Mouse (Mus musculus) liver, postnatal 0 days (tissue): ENCODE data around the gene Cenpe. TPM values are rescaled to one million over a fixed set of nuclear protein-coding genes. Genes with fewer than 3 reads are reported as not detected.

Source experiments
- ATAC-seq: fragments of 200-750 bp; cut with Nextera tagmentation; 2 replicates; pipeline ENCODE4 v1.8.0; 2017; ENCODE audit warnings: mild to moderate bottlenecking, moderate library complexity
- DNase-seq: peaks from one replicate; pipeline ENCODE4 v3.0.0-alpha.2; 2016
- H3K27ac ChIP-seq: fragments of 300-500 bp; sonication (generic); 2 replicates; pipeline ENCODE4 v1.5.1; 2014; ENCODE audit warnings: antibody characterized with exemption, moderate library complexity, mild to moderate bottlenecking, low read depth
- H3K27me3 ChIP-seq: fragments of 300-500 bp; sonication (generic); 2 replicates; pipeline ENCODE4 v1.6.1; 2014; ENCODE audit warnings: low read length, control low read depth, mixed read lengths; ENCODE audit not compliant: insufficient read depth
- H3K36me3 ChIP-seq: fragments of 300-500 bp; sonication (generic); replicated peaks from 2 replicates; pipeline ENCODE4 v1.6.1; 2014; ENCODE audit warnings: mild to moderate bottlenecking, control low read depth, low read length, moderate library complexity, mixed read lengths; ENCODE audit not compliant: insufficient read depth
- H3K4me1 ChIP-seq: fragments of 300-500 bp; sonication (generic); 2 replicates; pipeline ENCODE4 v1.6.1; 2014; ENCODE audit warnings: antibody characterized with exemption, mild to moderate bottlenecking, control low read depth; ENCODE audit not compliant: insufficient read depth
- H3K4me2 ChIP-seq: fragments of 300-500 bp; sonication (generic); 2 replicates; pipeline ENCODE4 v1.6.1; 2014; ENCODE audit warnings: low read depth, mild to moderate bottlenecking, low read length, moderate library complexity, mixed read lengths
- H3K4me3 ChIP-seq: fragments of 300-500 bp; sonication (generic); 2 replicates; pipeline ENCODE4 v1.5.1; 2014; ENCODE audit warnings: low read depth, low read length
- H3K9ac ChIP-seq: fragments of 300-500 bp; sonication (generic); replicated peaks from 2 replicates; pipeline ENCODE4 v1.6.1; 2014; ENCODE audit warnings: mild to moderate bottlenecking, moderate library complexity
- H3K9me3 ChIP-seq: fragments of 300-500 bp; sonication (generic); 2 replicates; pipeline ENCODE4 v1.6.1; 2016; ENCODE audit warnings: mild to moderate bottlenecking, control low read depth, low read length, mixed read lengths
- CTCF ChIP-seq: sonication (generic); IDR thresholded peaks from 2 replicates; pipeline ENCODE4 v1.5.1; 2016; ENCODE audit warnings: antibody characterized with exemption, low read depth
- EP300 ChIP-seq: IDR thresholded peaks from 2 replicates; pipeline ENCODE4 v1.6.1; 2016; ENCODE audit warnings: antibody characterized with exemption, low read depth, mild to moderate bottlenecking
- WGBS: fragments of 180-500 bp; shearing (Covaris S2); extraction: QIAGEN DNeasy Blood & Tissue Kit; methylation state at CpG from one replicate; pipeline ENCODE4 v1.1.7; 2014; ENCODE audit not compliant: insufficient replicate concordance; 5-methylcytosine and 5-hydroxymethylcytosine counted together
- polyA plus RNA-seq: library from polyadenylated mRNA; unstranded; fragments of >200 nt; fragmentation: Nextera tagmentation; extraction: Ambion mirVana; gene quantifications from 2 replicates; pipeline ENCODE4 v1.2.1, GENCODE M21; 2015

Gene Cenpe
- polyA plus RNA-seq, 1 experiment from 2014 or later = 9.0 TPM

DNA sequence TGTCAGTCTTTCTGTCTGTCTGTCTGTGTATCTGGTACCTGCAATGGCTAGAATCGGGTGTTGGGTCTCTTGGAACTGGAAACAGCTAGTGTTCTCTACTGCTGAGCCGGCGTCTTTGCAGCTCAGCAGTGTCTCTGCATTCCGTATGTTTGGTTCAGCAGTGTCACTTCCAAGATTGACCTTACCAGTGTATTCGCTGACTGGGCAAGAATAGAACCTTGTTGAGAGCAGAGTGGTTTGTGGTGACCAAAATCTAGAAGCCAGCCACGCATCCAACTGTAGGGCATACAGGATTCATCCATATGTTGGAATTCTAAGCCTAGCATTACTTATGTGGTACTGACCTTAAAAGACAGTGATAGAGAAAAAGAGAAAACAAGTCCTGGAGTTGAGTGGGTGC is 39.5 kb downstream of the Cenpe start:
- DNase-seq = no peak
- no peak overlapping the region for H3K4me2 ChIP-seq
- H3K4me1 ChIP-seq = no peaks in the 10 kb centered on the region
- no peak overlapping the region for H3K9ac ChIP-seq
- TF ChIP-seq CTCF = no peak
- no peak for TF ChIP-seq EP300
- WGBS = 90% methylated on average over 6 of the region's 6 CpGs
- ATAC-seq = no peak
- H3K27ac ChIP-seq = no peak overlapping the region
- no peaks in the 10 kb centered on the region for H3K27me3 ChIP-seq
- peaks cover 62% of the 10 kb centered on the region for H3K36me3 ChIP-seq
- no peaks in the 10 kb centered on the region for H3K9me3 ChIP-seq
- no peak overlapping the region for H3K4me3 ChIP-seq

DNA sequence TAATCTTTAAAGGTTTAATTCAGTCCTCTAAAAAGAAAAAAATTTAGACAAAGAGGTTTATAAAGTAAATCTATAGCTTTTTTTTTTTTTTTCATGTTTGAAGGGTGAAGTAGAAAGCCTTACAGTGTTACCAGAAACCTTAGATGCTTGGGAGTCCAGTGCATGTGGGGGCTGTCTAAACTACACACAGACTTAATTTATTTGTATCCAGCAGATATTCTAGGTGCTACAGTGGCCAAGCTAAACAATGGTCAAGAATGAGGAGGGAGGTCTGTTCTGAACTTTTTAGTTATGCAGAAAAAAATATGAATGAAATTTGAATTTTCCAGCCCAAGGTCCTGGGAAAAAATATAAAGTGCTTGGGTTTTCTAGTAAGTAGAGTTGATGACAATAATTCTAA is 42.4 kb downstream of the Cenpe start:
- Histone ChIP-seq H3K4me1 (no peaks in the 10 kb centered on the region), H3K4me3 (no peak overlapping the region), H3K27me3 (no peaks in the 10 kb centered on the region), H3K27ac (no peak overlapping the region), H3K4me2 (no peak overlapping the region), H3K9me3 (no peaks in the 10 kb centered on the region), H3K9ac (no peak overlapping the region), H3K36me3 (peaks cover 67% of the 10 kb centered on the region)
- TF ChIP-seq EP300 (no peak), CTCF (no peak)
- ATAC-seq (no peak), DNase-seq (no peak)

DNA sequence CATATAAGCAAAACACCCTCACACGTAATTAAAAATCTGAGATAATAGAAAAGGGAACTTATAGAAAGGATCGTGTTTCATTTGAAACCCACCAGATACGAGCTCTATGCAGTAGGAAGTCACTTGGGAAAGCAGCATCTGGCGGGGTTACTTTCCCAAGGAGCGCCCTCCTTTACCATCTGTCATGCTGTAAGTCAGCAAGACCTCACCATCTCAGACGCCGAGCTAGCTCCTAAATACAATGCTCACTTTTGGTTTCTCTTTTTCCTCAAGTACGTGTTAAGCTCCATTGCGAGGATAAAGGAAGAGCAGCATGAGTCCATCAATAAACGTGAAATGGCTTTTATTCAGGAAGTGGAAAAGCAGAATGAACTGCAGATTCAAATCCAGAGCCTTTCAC is 46.6 kb downstream of the Cenpe start:
- H3K4me1 ChIP-seq = no peaks in the 10 kb centered on the region
- H3K27ac ChIP-seq = no peak overlapping the region
- no peak overlapping the region for H3K4me3 ChIP-seq
- ATAC-seq (no peak), DNase-seq (no peak)
- TF ChIP-seq CTCF = no peak
- no peak for TF ChIP-seq EP300
- no peak overlapping the region for H3K9ac ChIP-seq
- no peaks in the 10 kb centered on the region for H3K9me3 ChIP-seq
- no peak overlapping the region for H3K4me2 ChIP-seq
- WGBS = 91% methylated on average over 10 of the region's 10 CpGs
- H3K36me3 ChIP-seq = peaks cover 79% of the 10 kb centered on the region
- H3K27me3 ChIP-seq = no peaks in the 10 kb centered on the region

GRCm38 (mm10) chr3:135260233-135260632 is 47.9 kb downstream of the Cenpe start:
- no peak overlapping the region for H3K4me2 ChIP-seq
- ATAC-seq (no peak), DNase-seq (no peak)
- peaks cover 89% of the 10 kb centered on the region for H3K36me3 ChIP-seq
- H3K27me3 ChIP-seq = no peaks in the 10 kb centered on the region
- H3K9ac ChIP-seq = no peak overlapping the region
- 95% methylated on average over 7 of the region's 7 CpGs for WGBS
- H3K27ac ChIP-seq = no peak overlapping the region
- no peak for TF ChIP-seq EP300
- no peak for TF ChIP-seq CTCF
- H3K4me1 ChIP-seq = no peaks in the 10 kb centered on the region
- H3K9me3 ChIP-seq = no peaks in the 10 kb centered on the region
- no peak overlapping the region for H3K4me3 ChIP-seq

DNA sequence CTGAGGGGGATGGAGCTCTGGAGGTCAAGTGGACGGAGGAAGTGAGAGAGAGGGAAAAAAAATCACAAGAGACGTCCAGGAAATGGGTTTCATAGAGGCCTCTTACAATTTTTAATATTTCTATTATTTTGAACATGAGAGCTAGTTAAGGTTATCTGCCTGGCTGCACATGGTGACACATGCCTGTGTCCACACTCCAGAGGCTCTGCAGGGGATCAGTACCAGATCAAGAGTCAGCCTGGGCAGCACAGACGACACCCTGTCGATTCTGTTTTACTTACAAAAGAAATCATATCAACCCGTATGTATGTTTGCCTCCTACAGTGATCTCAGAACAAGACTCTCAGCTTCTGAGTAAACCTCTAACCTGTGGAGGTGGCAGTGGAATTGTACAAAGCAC is 56.3 kb downstream of the Cenpe start:
- ATAC-seq = no peak
- Histone ChIP-seq H3K36me3 (peaks cover 76% of the 10 kb centered on the region), H3K4me3 (no peak overlapping the region), H3K27ac (no peak overlapping the region), H3K4me1 (no peaks in the 10 kb centered on the region), H3K9ac (no peak overlapping the region), H3K4me2 (no peak overlapping the region), H3K9me3 (no peaks in the 10 kb centered on the region), H3K27me3 (no peaks in the 10 kb centered on the region)
- no peak for TF ChIP-seq EP300
- TF ChIP-seq CTCF = no peak
- WGBS = 90% methylated on average over 5 of the region's 5 CpGs
- no peak for DNase-seq

DNA sequence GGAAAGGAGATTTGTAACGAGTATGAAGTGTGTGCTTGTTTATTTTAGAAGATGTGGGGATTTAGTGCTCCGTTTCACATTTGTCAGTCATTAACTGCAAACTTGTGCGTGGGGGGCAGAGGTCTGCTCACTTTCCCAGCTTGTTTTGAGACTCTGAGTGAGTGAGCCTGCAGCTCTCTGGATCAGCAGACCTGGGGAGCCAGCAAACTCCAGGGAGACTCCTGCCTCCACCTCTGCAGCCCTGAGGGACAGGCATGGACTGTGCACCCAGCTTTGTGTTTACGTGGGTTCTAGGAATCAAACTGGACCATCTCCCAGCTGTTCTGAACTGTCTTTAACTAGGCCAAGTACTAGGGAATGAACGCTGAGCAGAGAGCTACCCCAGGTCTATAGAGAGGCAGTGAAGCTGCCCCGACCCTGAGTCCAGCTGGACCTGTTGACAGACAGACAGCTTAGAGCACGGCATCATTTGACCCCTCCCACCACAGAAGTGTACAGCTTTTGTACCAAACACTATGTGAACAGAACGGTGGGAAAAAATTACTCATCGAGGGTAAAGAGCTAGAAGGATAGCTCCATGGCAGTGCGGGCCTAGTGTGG is 57.2 kb downstream of the Cenpe start:
- ATAC-seq = peak; percentile 71
- TF ChIP-seq CTCF = no peak
- TF ChIP-seq EP300 = no peak
- WGBS = 70% methylated on average over 10 of the region's 10 CpGs
- peak overlapping the region; percentile 29 for H3K27ac ChIP-seq
- no peak overlapping the region for H3K4me3 ChIP-seq
- H3K36me3 ChIP-seq = peaks cover 68% of the 10 kb centered on the region
- H3K9ac ChIP-seq = no peak overlapping the region
- H3K4me1 ChIP-seq = no peaks in the 10 kb centered on the region
- H3K4me2 ChIP-seq = no peak overlapping the region
- H3K9me3 ChIP-seq = no peaks in the 10 kb centered on the region
- H3K27me3 ChIP-seq = no peaks in the 10 kb centered on the region
- DNase-seq = no peak

- H3K27ac ChIP-seq = no peak overlapping the region
- ATAC-seq = no peak
These were observed 60.3 kb downstream of the Cenpe start for GRCm38 (mm10) chr3:135272627-135273026.

More at GRCm38 (mm10) chr3:135272627-135273026, 60.3 kb downstream of the Cenpe start:
- no peak overlapping the region for H3K4me2 ChIP-seq
- H3K9me3 ChIP-seq = no peaks in the 10 kb centered on the region
- no peak overlapping the region for H3K9ac ChIP-seq
- no peaks in the 10 kb centered on the region for H3K27me3 ChIP-seq
- WGBS = 88% methylated on average over 12 of the region's 12 CpGs
- no peak overlapping the region for H3K4me3 ChIP-seq
- TF ChIP-seq CTCF = no peak
- TF ChIP-seq EP300 = no peak
- no peaks in the 10 kb centered on the region for H3K4me1 ChIP-seq
- peaks cover 42% of the 10 kb centered on the region for H3K36me3 ChIP-seq
- no peak for DNase-seq
